Mouse (Mus musculus) intestine, postnatal 0 days (tissue): ENCODE measurements around the gene Zfp809. TPM values are rescaled to one million over a fixed set of nuclear protein-coding genes. Genes with fewer than 3 reads are reported as not detected.

Source experiments
- ATAC-seq: fragments of 200-750 bp; cut with Nextera tagmentation; 2 replicates; pipeline ENCODE4 v1.8.0; 2017; ENCODE audit warnings: mild to moderate bottlenecking, moderate TSS enrichment, moderate library complexity
- H3K27ac ChIP-seq: fragments of 300-500 bp; sonication (generic); 2 replicates; pipeline ENCODE4 v1.5.1; 2014; ENCODE audit warnings: mild to moderate bottlenecking, low read depth, low read length, moderate library complexity
- H3K27me3 ChIP-seq: fragments of 300-500 bp; sonication (generic); replicated peaks from 2 replicates; pipeline ENCODE4 v1.6.1; 2014; ENCODE audit warnings: low read length, mixed read lengths; ENCODE audit not compliant: control insufficient read depth, insufficient read depth
- H3K36me3 ChIP-seq: fragments of 300-500 bp; sonication (generic); 2 replicates; pipeline ENCODE4 v1.6.1; 2014; ENCODE audit warnings: mild to moderate bottlenecking, moderate library complexity; ENCODE audit not compliant: control insufficient read depth, insufficient read depth
- H3K4me1 ChIP-seq: fragments of 300-500 bp; sonication (generic); replicated peaks from 2 replicates; pipeline ENCODE4 v1.6.1; 2014; ENCODE audit warnings: antibody characterized with exemption, low read length, mixed read lengths; ENCODE audit not compliant: control insufficient read depth, insufficient read depth
- H3K4me2 ChIP-seq: fragments of 300-500 bp; sonication (generic); replicated peaks from 2 replicates; pipeline ENCODE4 v1.6.1; 2014; ENCODE audit warnings: low read depth, mild to moderate bottlenecking, moderate library complexity
- H3K4me3 ChIP-seq: fragments of 300-500 bp; sonication (generic); 2 replicates; pipeline ENCODE4 v1.5.1; 2014; ENCODE audit warnings: low read depth, low read length
- H3K9ac ChIP-seq: fragments of 300-500 bp; sonication (generic); 2 replicates; pipeline ENCODE4 v1.6.1; 2014; ENCODE audit warnings: mild to moderate bottlenecking, low read depth, low read length
- H3K9me3 ChIP-seq: fragments of 300-500 bp; sonication (generic); 2 replicates; pipeline ENCODE4 v1.6.1; 2016; ENCODE audit warnings: mixed run types; ENCODE audit not compliant: control insufficient read depth
- CTCF ChIP-seq: sonication (generic); IDR thresholded peaks from 2 replicates; pipeline ENCODE4 v1.5.1; 2016; ENCODE audit warnings: low read depth, mild to moderate bottlenecking, control low read depth, antibody characterized with exemption, moderate library complexity
- WGBS: fragments of 180-500 bp; shearing (Covaris S2); extraction: QIAGEN DNeasy Blood & Tissue Kit; methylation state at CpG from one replicate; pipeline ENCODE4 v1.1.7; 2014; 5-methylcytosine and 5-hydroxymethylcytosine counted together
- polyA plus RNA-seq: library from polyadenylated mRNA; unstranded; fragments of >200 nt; fragmentation: Nextera tagmentation; extraction: Ambion mirVana; gene quantifications from 2 replicates; pipeline ENCODE4 v1.2.1, GENCODE M21; 2015

Zfp809 gene
- polyA plus RNA-seq, result 12.6 and 14.4 TPM in 2 replicates

DNA sequence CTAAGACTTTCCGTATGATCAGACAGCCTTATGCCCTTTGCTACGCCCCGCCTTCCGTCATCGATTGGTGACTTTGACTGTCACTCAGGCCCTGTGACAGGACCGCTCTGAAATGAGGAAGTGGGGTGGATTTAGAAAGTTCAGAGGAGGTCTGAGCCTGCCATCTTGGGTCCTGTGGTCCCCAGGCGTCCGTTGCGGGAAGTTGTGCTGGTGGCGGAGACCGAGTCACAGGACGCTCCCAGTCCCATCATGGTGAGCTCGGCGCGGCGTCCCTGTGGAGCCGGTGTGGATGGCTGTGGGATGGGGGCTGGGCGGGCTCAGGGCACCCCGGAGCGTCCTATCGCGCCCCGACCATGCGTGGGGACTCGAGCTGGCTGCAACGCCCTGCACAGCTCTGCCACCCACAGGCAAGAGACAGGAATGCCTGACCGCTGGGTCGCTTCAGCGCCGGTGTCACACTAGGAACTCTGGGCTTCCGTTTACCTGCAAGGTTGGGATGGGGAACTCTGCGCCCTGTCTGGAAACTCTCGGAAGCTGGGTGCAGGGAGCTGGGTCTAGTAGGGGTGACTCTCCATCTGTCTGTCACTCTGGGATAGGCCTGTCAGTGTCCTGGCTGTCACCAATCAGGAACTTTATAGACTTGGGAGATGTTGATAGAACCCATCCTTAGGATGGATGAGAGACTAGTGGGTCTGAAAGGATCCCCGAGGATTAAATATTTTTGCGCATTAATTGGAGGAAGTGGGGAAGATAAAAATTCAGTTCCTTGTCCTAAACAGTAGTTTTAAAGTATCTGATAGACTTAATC is at the start of gene Zfp809:
TSS of gene Zfp809 (plus strand) at position 134 of the 808 bp plus-strand sequence.
- under 1% methylated on average over 35 of the region's 35 CpGs for WGBS
- H3K27ac ChIP-seq, result peak within 1 kb of the TSS; percentile 93
- peak; percentile 94 for TF ChIP-seq CTCF
- H3K9me3 ChIP-seq, result no peaks in the 10 kb centered on the region
- no peaks in the 10 kb centered on the region for H3K4me1 ChIP-seq
- peak; percentile 97 for ATAC-seq
- no peaks in the 10 kb centered on the region for H3K27me3 ChIP-seq
- H3K4me3 ChIP-seq, result peak within 1 kb of the TSS; percentile 81
- no peaks in the 10 kb centered on the region for H3K36me3 ChIP-seq
- peak within 1 kb of the TSS; percentile 66 for H3K4me2 ChIP-seq
- peak within 1 kb of the TSS; percentile 77 for H3K9ac ChIP-seq

GRCm38 (mm10) chr9:22188025-22188611 is 37.4 kb upstream of the Zfp809 start, which contains the start of gene Zfp872:
Gene Zfp872, plus strand, starts transcription at chr9:22188090.
- Histone ChIP-seq H3K27ac (no peak within 1 kb of the TSS), H3K9me3 (peaks cover 5% of the 10 kb centered on the region; the same call in 1 of the 2 replicates), H3K36me3 (no peaks in the 10 kb centered on the region), H3K4me3 (peak within 1 kb of the TSS; percentile 32), H3K27me3 (0 out of 2 replicates have a peak, but pooled peaks cover 5% of the 10 kb centered on the region), H3K9ac (no peak within 1 kb of the TSS), H3K4me1 (no peaks in the 10 kb centered on the region), H3K4me2 (peak within 1 kb of the TSS; percentile 63)
- no peak for TF ChIP-seq CTCF
- ATAC-seq, result peak; percentile 65
- 19% methylated on average over 43 of the region's 43 CpGs for WGBS

- ATAC-seq, result peak; percentile 99
- WGBS, result 18% methylated on average over 5 of the region's 5 CpGs
- 0 out of 2 replicates have a peak overlapping the region, but pooled peaks have one; percentile 21 for H3K4me2 ChIP-seq
- H3K4me1 ChIP-seq, result no peaks in the 10 kb centered on the region
- no peak overlapping the region for H3K4me3 ChIP-seq
- H3K27me3 ChIP-seq, result no peaks in the 10 kb centered on the region
- H3K36me3 ChIP-seq, result no peaks in the 10 kb centered on the region
- H3K9me3 ChIP-seq, result peaks cover 12% of the 10 kb centered on the region
- peak overlapping the region; percentile 46; the same call in 1 of the 2 replicates for H3K27ac ChIP-seq
- no peak for TF ChIP-seq CTCF
- no peak overlapping the region for H3K9ac ChIP-seq
Measured at GRCm38 (mm10) chr9:22196412-22196811, 29.1 kb upstream of the Zfp809 start.

GRCm38 (mm10) chr9:22213785-22214194 is 11.7 kb upstream of the Zfp809 start:
- no peaks in the 10 kb centered on the region for H3K36me3 ChIP-seq
- 36% methylated on average over 2 of the region's 2 CpGs for WGBS
- H3K9ac ChIP-seq, result no peak overlapping the region
- H3K4me2 ChIP-seq, result peak overlapping the region; percentile 7; the same call in 1 of the 2 replicates
- H3K27ac ChIP-seq, result no peak overlapping the region
- ATAC-seq, result peak; percentile 84
- no peak for TF ChIP-seq CTCF
- H3K27me3 ChIP-seq, result no peaks in the 10 kb centered on the region
- no peaks in the 10 kb centered on the region for H3K4me1 ChIP-seq
- H3K4me3 ChIP-seq, result no peak overlapping the region
- no peaks in the 10 kb centered on the region for H3K9me3 ChIP-seq

DNA sequence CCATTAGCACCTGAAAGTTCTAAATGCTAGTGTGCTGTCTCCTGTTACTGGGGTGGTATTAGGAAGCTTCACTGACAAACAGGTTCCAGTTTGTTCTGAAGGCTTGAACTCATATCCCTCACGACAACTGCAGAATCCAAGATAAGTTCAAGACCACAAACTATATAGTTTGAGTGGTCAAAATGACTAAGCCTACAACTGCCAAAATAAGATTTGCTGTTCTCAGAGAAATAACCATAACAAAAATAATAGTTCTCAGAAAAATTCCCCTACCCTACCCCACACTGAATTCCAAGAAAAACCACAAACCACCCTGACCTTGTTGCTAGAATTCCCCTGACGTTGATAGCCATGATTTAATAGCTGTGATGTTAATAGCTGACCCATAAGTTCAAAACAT is 11.0 kb upstream of the Zfp809 start:
- H3K9ac ChIP-seq, result no peak overlapping the region
- H3K36me3 ChIP-seq, result no peaks in the 10 kb centered on the region
- no peak overlapping the region for H3K4me3 ChIP-seq
- ATAC-seq, result no peak
- no peak overlapping the region for H3K27ac ChIP-seq
- H3K27me3 ChIP-seq, result no peaks in the 10 kb centered on the region
- no peak overlapping the region for H3K4me2 ChIP-seq
- 81% methylated on average over 2 of the region's 2 CpGs for WGBS
- H3K9me3 ChIP-seq, result no peaks in the 10 kb centered on the region
- H3K4me1 ChIP-seq, result no peaks in the 10 kb centered on the region
- no peak for TF ChIP-seq CTCF

GRCm38 (mm10) chr9:22216705-22217104 is 8.8 kb upstream of the Zfp809 start:
- Histone ChIP-seq H3K27me3 (no peaks in the 10 kb centered on the region), H3K4me2 (no peak overlapping the region), H3K4me1 (no peaks in the 10 kb centered on the region), H3K9me3 (no peaks in the 10 kb centered on the region), H3K9ac (no peak overlapping the region), H3K4me3 (no peak overlapping the region), H3K36me3 (no peaks in the 10 kb centered on the region), H3K27ac (no peak overlapping the region)
- TF ChIP-seq CTCF, result no peak
- WGBS, result 57% methylated on average over 3 of the region's 3 CpGs
- no peak for ATAC-seq
